Mouse (Mus musculus): ENCODE measurements around the gene Gtf2ird2.

DNA sequence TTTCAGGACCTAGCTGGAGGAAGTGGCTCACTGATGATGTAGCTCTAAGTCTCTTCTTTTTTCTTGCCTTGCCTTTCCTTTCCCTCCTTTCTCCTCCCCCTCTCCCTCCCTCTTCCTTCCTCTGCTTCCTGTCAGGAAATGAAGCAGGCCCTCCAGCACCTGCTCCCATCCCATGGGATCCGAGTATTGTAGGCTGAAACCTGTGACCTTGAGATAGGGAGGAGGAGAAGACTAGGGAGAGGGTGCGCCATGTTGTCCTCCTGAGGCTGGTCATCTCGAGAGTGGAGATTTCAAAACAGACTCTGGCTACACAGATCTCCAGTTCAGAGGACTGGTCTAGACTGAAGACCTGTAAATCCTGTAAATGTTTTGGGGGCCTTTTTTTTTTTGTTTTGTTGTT is 1.6 kb upstream of the Gtf2ird2 start:
- TF ChIP-seq CTCF (IDR thresholded peaks at IDR 0.05; ENCODE audit: borderline replicate concordance, insufficient read depth, low read depth, low read length) = no peak
- no peak for TF ChIP-seq POLR2A (IDR thresholded peaks at IDR 0.05; ENCODE audit: borderline replicate concordance, insufficient read depth, low read length)
